Mouse (Mus musculus) megakaryocyte, embryonic 14.5 days (primary cell): Measurements from ENCODE around the gene Vps13d.

Experiments
- FLI1 ChIP-seq: IDR thresholded peaks from 2 replicates; pipeline ENCODE4 v1.6.1; 2012; ENCODE audit warnings: low read length, inconsistent platforms, mixed read lengths
- GATA1 ChIP-seq: IDR thresholded peaks from 3 replicates; pipeline ENCODE4 v1.6.1; 2012; ENCODE audit warnings: mixed read lengths, low read length, inconsistent platforms, borderline replicate concordance

DNA sequence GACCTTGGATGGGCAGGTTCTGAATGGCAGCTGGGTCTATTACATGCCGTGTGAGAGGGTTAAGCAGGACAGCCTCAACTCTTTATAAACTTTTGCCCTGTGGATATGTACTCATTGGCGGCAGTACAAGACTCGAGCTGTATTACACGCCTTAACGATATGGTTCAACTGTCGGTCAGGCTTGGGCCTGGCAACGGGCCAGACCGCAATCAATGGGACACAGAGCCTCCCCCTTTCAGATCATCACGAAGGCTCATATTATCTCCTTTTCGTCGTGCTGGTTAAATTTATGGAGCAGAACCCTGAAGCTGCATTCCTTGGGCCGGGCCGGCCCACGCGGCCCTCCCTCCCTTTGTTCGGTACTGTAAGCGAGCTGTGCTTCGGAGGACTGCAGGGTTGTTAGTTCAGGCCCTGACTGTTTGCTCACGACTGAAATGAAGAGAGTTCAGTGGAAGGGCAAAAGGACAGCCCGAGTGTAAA is 194.9 kb downstream of the Vps13d start:
- no peak for TF ChIP-seq GATA1
- no peak for TF ChIP-seq FLI1
